Mouse (Mus musculus): ENCODE measurements around the gene Clptm1l. TPM values are rescaled to one million over a fixed set of nuclear protein-coding genes. Genes with fewer than 3 reads are reported as not detected.

Gene Clptm1l
- polyA plus RNA-seq (2016; fragmentation: Nextera tagmentation; extraction: Ambion mirVana): 116 and 124 TPM in 2 replicates

GRCm38 (mm10) chr13:73603522-73604155, at the start of gene Clptm1l:
Gene Clptm1l (plus strand): TSS chr13:73604006.
- no peaks in the 10 kb centered on the region for H3K9me3 ChIP-seq (replicated peaks)
- H3K9ac ChIP-seq: peak within 1 kb of the TSS; percentile 85
- peak within 1 kb of the TSS; percentile 78 for H3K27ac ChIP-seq
- H3K4me2 ChIP-seq: peak within 1 kb of the TSS; percentile 91
- under 1% methylated on average over 53 of the region's 53 CpGs for WGBS (ENCODE audit: insufficient replicate concordance)
- peaks cover 34% of the 10 kb centered on the region for H3K36me3 ChIP-seq
- H3K4me3 ChIP-seq: peak within 1 kb of the TSS; percentile 80
- peaks cover 5% of the 10 kb centered on the region; the same call in 1 of the 2 replicates for H3K27me3 ChIP-seq (replicated peaks)
- peak; percentile 96 for ATAC-seq
- H3K4me1 ChIP-seq: peaks cover 26% of the 10 kb centered on the region

- no peak overlapping the region for H3K27ac ChIP-seq
- no peaks in the 10 kb centered on the region for H3K4me1 ChIP-seq
- no peaks in the 10 kb centered on the region for H3K9me3 ChIP-seq (replicated peaks)
- no peak for ATAC-seq
- H3K27me3 ChIP-seq (replicated peaks): peaks cover 22% of the 10 kb centered on the region; the same call in 1 of the 2 replicates
- 62% methylated on average over 5 of the region's 5 CpGs for WGBS (ENCODE audit: insufficient replicate concordance)
- H3K36me3 ChIP-seq: no peaks in the 10 kb centered on the region
- no peak overlapping the region for H3K4me3 ChIP-seq
- no peak overlapping the region for H3K4me2 ChIP-seq
- H3K9ac ChIP-seq: no peak overlapping the region
Observed at GRCm38 (mm10) chr13:73564201-73564600, 39.6 kb upstream of the Clptm1l start.

- Histone ChIP-seq H3K4me3 (no peak overlapping the region), H3K4me2 (no peak overlapping the region), H3K4me1 (no peaks in the 10 kb centered on the region), H3K9ac (no peak overlapping the region), H3K9me3 (replicated peaks) (no peaks in the 10 kb centered on the region), H3K27me3 (replicated peaks) (peaks cover 13% of the 10 kb centered on the region; the same call in 1 of the 2 replicates), H3K27ac (no peak overlapping the region), H3K36me3 (no peaks in the 10 kb centered on the region)
- ATAC-seq: no peak
Observed at GRCm38 (mm10) chr13:73575051-73575450, 28.8 kb upstream of the Clptm1l start.

GRCm38 (mm10) chr13:73577277-73577676, 26.5 kb upstream of the Clptm1l start:
- H3K4me3 ChIP-seq: no peak overlapping the region
- H3K27ac ChIP-seq: no peak overlapping the region
- no peaks in the 10 kb centered on the region for H3K4me1 ChIP-seq
- no peak overlapping the region for H3K9ac ChIP-seq
- no peaks in the 10 kb centered on the region for H3K36me3 ChIP-seq
- ATAC-seq: no peak
- peaks cover 13% of the 10 kb centered on the region; the same call in 1 of the 2 replicates for H3K27me3 ChIP-seq (replicated peaks)
- WGBS (ENCODE audit: insufficient replicate concordance): 74% methylated on average over 2 of the region's 2 CpGs
- no peak overlapping the region for H3K4me2 ChIP-seq
- H3K9me3 ChIP-seq (replicated peaks): no peaks in the 10 kb centered on the region

- no peaks in the 10 kb centered on the region for H3K4me1 ChIP-seq
- 51% methylated on average over 3 of the region's 3 CpGs for WGBS (ENCODE audit: insufficient replicate concordance)
- ATAC-seq: no peak
- no peak overlapping the region for H3K4me2 ChIP-seq
- no peak overlapping the region for H3K9ac ChIP-seq
- no peaks in the 10 kb centered on the region for H3K36me3 ChIP-seq
- H3K4me3 ChIP-seq: no peak overlapping the region
- peaks cover 27% of the 10 kb centered on the region for H3K27me3 ChIP-seq (replicated peaks)
- no peaks in the 10 kb centered on the region for H3K9me3 ChIP-seq (replicated peaks)
- H3K27ac ChIP-seq: no peak overlapping the region
Observed at GRCm38 (mm10) chr13:73591488-73591887, 12.3 kb upstream of the Clptm1l start.

- Histone ChIP-seq H3K4me2 (no peak overlapping the region), H3K27ac (no peak overlapping the region), H3K36me3 (no peaks in the 10 kb centered on the region), H3K9ac (no peak overlapping the region), H3K4me1 (no peaks in the 10 kb centered on the region), H3K9me3 (replicated peaks) (no peaks in the 10 kb centered on the region), H3K27me3 (replicated peaks) (peaks cover 27% of the 10 kb centered on the region), H3K4me3 (no peak overlapping the region)
- 34% methylated on average over 2 of the region's 2 CpGs for WGBS (ENCODE audit: insufficient replicate concordance)
- ATAC-seq: no peak
Observed at GRCm38 (mm10) chr13:73592546-73592945, 11.3 kb upstream of the Clptm1l start.

GRCm38 (mm10) chr13:73596276-73596675, 7.5 kb upstream of the Clptm1l start:
- WGBS (ENCODE audit: insufficient replicate concordance): 37% methylated on average over 4 of the region's 4 CpGs
- Histone ChIP-seq H3K4me1 (no peaks in the 10 kb centered on the region), H3K4me3 (no peak overlapping the region), H3K4me2 (no peak overlapping the region), H3K9me3 (replicated peaks) (no peaks in the 10 kb centered on the region), H3K36me3 (no peaks in the 10 kb centered on the region), H3K9ac (no peak overlapping the region), H3K27ac (no peak overlapping the region), H3K27me3 (replicated peaks) (peaks cover 27% of the 10 kb centered on the region)
- ATAC-seq: no peak

- Histone ChIP-seq H3K9me3 (replicated peaks) (no peaks in the 10 kb centered on the region), H3K4me1 (peaks cover 20% of the 10 kb centered on the region), H3K4me2 (no peak overlapping the region), H3K36me3 (no peaks in the 10 kb centered on the region; the same call in 1 of the 2 replicates), H3K9ac (no peak overlapping the region), H3K27me3 (replicated peaks) (peaks cover 8% of the 10 kb centered on the region), H3K27ac (no peak overlapping the region), H3K4me3 (no peak overlapping the region)
- 21% methylated on average over 4 of the region's 4 CpGs for WGBS (ENCODE audit: insufficient replicate concordance)
- no peak for ATAC-seq
Observed at GRCm38 (mm10) chr13:73600217-73600616, 3.6 kb upstream of the Clptm1l start.

GRCm38 (mm10) chr13:73603046-73603445, 760 bp upstream of the Clptm1l start:
- ATAC-seq: no peak
- H3K9ac ChIP-seq: peak overlapping the region; percentile 85
- H3K36me3 ChIP-seq: peaks cover 28% of the 10 kb centered on the region
- peak overlapping the region; percentile 80 for H3K4me3 ChIP-seq
- peak overlapping the region; percentile 78; the same call in 1 of the 2 replicates for H3K27ac ChIP-seq
- H3K27me3 ChIP-seq (replicated peaks): peaks cover 8% of the 10 kb centered on the region; the same call in 1 of the 2 replicates
- peaks cover 26% of the 10 kb centered on the region for H3K4me1 ChIP-seq
- H3K4me2 ChIP-seq: peak overlapping the region; percentile 91
- no peaks in the 10 kb centered on the region for H3K9me3 ChIP-seq (replicated peaks)
- 56% methylated on average over 4 of the region's 4 CpGs for WGBS (ENCODE audit: insufficient replicate concordance)

- Histone ChIP-seq H3K4me2 (peak overlapping the region; percentile 91), H3K36me3 (peaks cover 41% of the 10 kb centered on the region), H3K9me3 (replicated peaks) (no peaks in the 10 kb centered on the region), H3K27ac (peak overlapping the region; percentile 78), H3K4me3 (peak overlapping the region; percentile 80), H3K9ac (peak overlapping the region; percentile 85), H3K27me3 (replicated peaks) (no peaks in the 10 kb centered on the region), H3K4me1 (peaks cover 26% of the 10 kb centered on the region)
- WGBS (ENCODE audit: insufficient replicate concordance): 2% methylated on average over 39 of the region's 39 CpGs
- ATAC-seq: peak; percentile 75
Observed at GRCm38 (mm10) chr13:73604156-73604957, 551 bp downstream of the Clptm1l start.

- H3K4me1 ChIP-seq: no peaks in the 10 kb centered on the region
- H3K9me3 ChIP-seq (replicated peaks): no peaks in the 10 kb centered on the region
- H3K4me2 ChIP-seq: no peak overlapping the region
- no peak for ATAC-seq
- H3K36me3 ChIP-seq: peaks cover 85% of the 10 kb centered on the region
- WGBS (ENCODE audit: insufficient replicate concordance): 75% methylated on average over 5 of the region's 5 CpGs
- H3K9ac ChIP-seq: no peak overlapping the region
- no peak overlapping the region for H3K27ac ChIP-seq
- no peaks in the 10 kb centered on the region for H3K27me3 ChIP-seq (replicated peaks)
- H3K4me3 ChIP-seq: no peak overlapping the region
Observed at GRCm38 (mm10) chr13:73618406-73618805, 14.6 kb downstream of the Clptm1l start.

- Histone ChIP-seq H3K9me3 (replicated peaks) (no peaks in the 10 kb centered on the region), H3K4me1 (no peaks in the 10 kb centered on the region), H3K36me3 (peaks cover 62% of the 10 kb centered on the region), H3K9ac (no peak overlapping the region), H3K27ac (no peak overlapping the region), H3K4me3 (no peak overlapping the region), H3K27me3 (replicated peaks) (no peaks in the 10 kb centered on the region), H3K4me2 (no peak overlapping the region)
- WGBS (ENCODE audit: insufficient replicate concordance): 59% methylated on average over 6 of the region's 6 CpGs
- no peak for ATAC-seq
Observed at GRCm38 (mm10) chr13:73620637-73621036, 16.8 kb downstream of the Clptm1l start.

Measured in liver, embryonic 12.5 days (tissue).